Mouse (Mus musculus) adrenal gland, adult (tissue): ENCODE measurements around the gene Zswim3.
"Not testable (repeated sequence)": the region's sequence is repeated elsewhere in the genome, so short reads cannot be mapped to it uniquely, and the experiment has no call there.

Source experiments
- DNase-seq, 2 experiments: peaks; one replicate each; pipeline ENCODE4 v3.0.0; 2022 to 2023; ENCODE audit warnings: low spot score in 1 of 2; ENCODE audit not compliant: inconsistent age in 2 of 2

Zswim3 gene

DNA sequence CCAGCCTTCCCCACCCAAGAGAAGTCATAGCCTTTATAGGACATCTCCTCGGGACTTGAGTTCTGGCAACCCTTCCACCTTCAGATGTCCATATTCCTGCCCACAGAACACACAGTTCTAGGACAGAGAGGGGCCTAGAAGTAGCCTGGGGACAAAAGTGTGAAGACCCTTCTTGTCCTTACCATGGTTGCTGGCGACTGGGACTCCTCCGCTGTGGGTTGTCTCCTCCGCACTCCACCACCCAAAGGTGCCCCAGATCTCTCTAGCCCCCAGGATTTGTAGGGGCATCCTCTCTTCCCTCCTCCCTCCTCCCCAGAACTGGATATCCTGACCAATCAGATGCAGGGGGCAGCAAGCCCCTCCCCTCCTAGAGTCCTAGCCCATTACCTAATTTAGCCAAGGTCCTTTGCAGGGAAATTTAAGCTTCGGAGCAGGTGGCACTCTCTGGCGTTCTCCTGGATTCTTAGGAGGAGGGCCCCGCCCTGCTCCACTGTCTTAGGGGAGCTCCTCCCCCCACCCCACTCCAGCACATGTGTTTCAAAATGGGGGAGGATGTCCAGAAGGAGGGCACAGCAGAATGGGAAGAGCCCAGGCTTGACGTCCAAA, 25.3 kb upstream of the Zswim3 start, which contains the start of gene Tnnc2:
Gene Tnnc2 (minus strand): TSS at position 487 of the 606 bp plus-strand sequence.
- DNase-seq, result no peak

GRCm38 (mm10) chr2:164781876-164782275, 23.0 kb upstream of the Zswim3 start:
- DNase-seq, result no peak

GRCm38 (mm10) chr2:164783926-164784581, 20.8 kb upstream of the Zswim3 start:
- no peak for DNase-seq

- no peak for DNase-seq
Measured at GRCm38 (mm10) chr2:164784869-164785420, 20.0 kb upstream of the Zswim3 start.

DNA sequence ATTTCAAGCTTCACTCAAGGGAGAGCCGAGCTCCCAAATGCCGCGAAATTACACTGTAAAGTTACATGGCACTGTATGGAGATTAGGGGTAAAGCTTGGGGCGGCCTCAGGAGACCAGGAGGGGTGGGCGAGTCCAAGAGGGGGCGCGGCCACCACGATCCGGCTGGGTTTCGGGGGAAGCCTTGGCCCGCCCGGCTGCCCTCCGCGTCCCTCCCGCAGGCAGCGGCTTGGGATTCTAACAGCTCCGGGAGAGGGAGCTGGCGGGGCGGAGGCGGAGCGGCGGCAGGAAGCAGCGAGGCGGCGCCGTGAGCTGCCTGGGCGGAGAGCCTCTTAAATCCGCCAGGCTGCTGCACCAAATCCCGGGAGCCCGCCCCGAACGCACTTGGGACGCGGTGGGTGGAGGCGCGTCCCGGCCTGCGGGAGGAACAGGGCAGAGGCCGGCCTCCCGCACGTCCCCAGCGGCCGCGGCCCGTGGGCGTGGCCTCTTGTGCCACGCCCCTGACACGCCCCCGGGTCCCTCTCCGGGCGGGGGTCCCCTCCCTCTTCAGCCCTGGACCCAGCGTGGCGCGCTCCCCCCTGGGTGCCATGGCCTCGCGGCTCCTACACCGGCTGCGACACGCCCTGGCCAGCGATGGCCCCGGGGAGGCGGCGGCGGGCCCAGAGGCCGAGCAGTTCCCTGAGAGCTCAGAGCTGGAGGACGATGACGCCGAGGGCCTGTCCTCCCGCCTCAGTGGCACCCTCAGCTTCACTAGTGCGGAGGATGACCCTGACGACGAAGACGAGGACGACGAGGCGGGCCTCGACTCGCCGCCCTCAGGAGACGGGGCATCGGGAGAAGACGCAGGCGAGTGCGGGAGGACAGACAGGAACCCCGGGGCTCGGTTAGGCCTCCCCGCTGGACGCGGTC, 19.2 kb upstream of the Zswim3 start, which contains the start of gene Snx21:
Gene Snx21 (plus strand): TSS at position 343 of the 907 bp plus-strand sequence.
- DNase-seq, result peak; percentile 98

GRCm38 (mm10) chr2:164786388-164786885, 18.5 kb upstream of the Zswim3 start:
- peak in 1 of 2 experiments; percentile 53 for DNase-seq

DNA sequence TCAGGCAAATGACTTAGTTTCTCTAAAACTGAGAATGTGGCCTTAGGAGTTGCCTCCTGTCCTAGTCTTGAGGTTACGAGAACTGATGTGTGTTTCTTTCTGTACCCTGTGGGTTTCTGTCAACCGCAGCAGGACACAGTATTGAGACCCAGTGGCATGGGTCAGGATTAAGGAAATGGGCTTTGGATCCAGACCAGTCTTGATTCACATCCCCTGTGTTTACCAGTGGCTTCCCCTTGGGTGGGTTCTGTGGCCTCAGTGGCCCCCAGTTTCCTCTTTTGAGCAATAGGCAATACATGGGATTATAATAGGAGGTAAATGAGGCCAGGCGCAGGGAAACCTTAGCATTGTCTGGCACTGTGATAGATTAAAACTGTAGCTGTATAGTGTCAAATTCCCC, 17.9 kb upstream of the Zswim3 start:
- DNase-seq, result peak in 1 of 2 experiments; percentile 66

DNA sequence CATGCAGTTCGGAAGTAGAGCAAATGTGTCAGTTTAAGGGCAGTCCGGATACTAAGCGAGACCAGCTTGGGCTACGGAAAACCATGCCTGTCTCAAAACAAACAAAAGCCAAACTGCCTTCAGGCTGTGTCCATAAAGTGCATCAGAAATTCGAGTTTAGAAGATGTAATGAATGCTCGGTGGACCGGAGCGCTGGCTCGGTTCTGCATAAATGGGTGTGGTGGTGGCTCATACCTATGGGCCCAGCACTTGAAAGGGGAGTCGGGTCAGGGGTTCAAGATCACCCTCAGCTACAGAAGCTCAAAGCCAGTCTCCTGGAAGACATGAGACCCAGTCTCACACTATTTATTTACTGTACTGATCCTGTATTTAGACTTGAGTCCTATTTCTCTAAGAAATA, 17.1 kb upstream of the Zswim3 start:
- DNase-seq, result peak in 1 of 2 experiments; percentile 61

DNA sequence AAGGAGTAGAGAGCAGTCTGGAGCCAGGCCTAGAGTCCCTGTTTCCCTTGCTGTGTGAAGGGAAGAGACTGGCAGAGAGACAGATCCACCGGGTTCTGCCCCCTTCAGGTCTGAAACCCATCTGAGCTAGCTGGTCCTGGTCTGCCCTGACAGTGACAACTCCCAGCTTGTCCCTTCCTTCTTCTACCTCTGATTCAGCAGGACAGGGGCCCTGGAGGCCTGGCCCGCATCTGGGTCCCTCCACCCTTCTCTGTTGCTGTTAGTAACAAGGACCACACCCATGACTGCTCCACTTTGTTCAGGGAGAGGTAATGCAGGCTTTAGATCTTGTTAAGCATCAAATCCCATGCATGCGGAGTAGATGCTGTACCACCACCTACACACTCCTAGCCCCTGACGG, 16.5 kb upstream of the Zswim3 start:
- DNase-seq, result no peak

- peak in 1 of 2 experiments; percentile 76 for DNase-seq
Measured at GRCm38 (mm10) chr2:164790451-164790850, 14.4 kb upstream of the Zswim3 start.

DNA sequence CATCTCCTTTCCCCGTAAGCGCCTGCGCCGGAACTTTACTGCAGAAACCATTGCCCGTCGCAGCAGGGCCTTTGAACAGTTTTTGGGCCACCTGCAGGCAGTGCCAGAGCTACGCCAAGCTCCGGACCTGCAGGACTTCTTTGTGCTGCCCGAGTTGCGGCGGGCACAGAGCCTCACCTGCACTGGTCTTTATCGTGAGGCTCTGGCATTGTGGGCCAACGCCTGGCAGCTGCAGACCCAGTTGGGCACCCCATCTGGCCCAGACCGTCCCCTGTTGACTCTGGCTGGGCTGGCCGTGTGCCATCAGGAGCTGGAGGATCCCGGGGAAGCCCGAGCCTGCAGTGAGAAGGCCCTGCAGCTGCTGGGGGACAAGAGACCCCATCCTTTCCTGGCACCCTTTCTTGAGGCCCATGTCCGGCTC, 13.0 kb upstream of the Zswim3 start:
- DNase-seq, result no peak

GRCm38 (mm10) chr2:164792400-164793190, 12.3 kb upstream of the Zswim3 start:
- peak; percentile 67 to 82 for DNase-seq

GRCm38 (mm10) chr2:164793236-164793635, 11.7 kb upstream of the Zswim3 start:
- DNase-seq, result peak; percentile 81 to 90

DNA sequence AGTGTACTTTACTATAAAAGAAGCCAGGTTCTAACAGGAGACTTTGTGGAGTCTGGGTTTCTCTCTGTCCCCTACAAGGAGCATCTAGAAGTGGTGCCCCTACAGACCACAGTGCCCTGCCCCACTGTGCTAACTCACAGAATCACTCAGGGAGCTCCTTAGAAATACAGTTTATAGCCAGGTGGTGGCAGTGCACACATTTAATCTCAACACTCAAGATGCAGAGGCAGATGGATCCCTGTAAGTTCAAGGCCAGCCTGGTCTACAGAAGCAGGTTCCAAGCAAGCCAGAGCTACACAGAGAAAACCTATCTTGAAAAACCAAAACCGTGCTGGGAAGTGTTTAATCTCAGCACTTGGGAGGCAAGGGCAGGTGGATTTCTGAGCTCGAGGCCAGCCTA, 11.1 kb upstream of the Zswim3 start:
- peak in 1 of 2 experiments; percentile 69 for DNase-seq

- peak; percentile 91 to 96 for DNase-seq
Measured at GRCm38 (mm10) chr2:164794293-164794692, 10.6 kb upstream of the Zswim3 start.

GRCm38 (mm10) chr2:164795868-164796267, 9.0 kb upstream of the Zswim3 start:
- DNase-seq, result peak; percentile 51 to 71

GRCm38 (mm10) chr2:164798554-164798953, 6.3 kb upstream of the Zswim3 start:
- not testable (repeated sequence) for DNase-seq

DNA sequence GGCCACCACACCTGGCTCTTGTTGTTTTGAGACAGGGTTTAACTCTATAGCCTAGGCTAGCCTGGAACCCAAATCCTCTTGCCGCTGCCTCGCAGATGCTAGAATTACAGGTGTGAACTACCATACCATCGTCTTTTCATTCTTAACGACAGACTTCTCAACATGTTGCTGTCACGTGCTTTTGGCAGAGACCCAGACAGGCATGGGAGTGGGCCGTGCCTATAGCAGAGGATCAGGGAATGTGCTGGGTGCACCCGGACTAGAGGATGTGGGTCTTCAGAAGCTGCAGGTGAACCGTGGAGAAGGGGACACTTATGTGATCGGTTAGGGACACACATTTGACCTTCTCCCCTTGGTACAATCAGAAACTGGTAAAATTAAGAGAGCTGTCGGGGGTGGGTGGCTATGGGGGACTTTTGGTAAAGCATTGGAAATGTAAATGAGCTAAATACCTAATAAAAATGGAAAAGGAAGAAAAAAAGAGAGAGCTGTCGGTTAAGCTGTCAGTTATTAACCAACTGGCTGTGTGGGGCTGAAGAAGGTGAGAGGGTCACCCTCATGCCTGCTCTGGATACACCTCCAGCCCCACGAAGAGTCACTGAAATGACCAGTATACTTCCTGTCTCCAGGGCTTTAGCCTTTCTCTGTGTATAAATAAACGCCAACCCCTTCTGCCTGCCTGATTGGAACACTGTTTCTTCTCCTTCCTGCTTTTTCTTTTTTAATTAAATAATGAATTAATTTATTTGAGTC, 4.5 kb upstream of the Zswim3 start:
- DNase-seq, result no peak

DNA sequence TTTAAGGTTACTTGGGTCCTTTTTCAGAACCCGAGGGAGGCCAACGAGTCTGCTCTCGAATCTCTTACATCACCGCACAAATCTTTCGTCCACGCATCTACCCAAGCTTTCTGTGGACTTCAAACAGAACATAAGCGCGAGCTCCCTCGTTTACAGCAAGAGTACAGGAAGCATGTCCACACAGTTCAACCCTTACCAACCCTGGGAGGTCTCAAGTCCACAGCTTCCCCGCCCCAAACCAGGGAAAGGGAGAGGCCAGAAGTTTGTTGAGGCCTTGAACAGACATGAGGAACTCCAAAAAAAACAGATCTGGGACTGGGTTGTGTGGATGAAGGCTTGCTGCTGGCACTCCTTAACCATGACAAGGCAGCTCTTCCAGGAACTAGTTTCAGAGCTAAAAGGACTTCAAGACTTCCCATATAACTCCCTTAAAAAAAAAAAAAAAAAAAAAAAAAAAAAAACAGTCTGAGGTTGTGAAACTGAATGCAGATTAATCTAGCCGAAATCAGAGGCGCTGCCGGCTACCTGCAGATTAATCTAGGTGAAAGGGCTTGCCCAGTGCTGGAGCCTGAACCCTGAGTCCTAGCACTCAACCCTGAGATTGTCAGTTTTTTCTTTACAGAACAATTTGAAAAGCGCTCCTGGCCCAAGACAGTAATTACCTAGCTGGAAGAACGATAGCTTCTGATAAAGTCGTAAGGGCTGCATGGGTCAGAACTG, 1.5 kb upstream of the Zswim3 start:
- DNase-seq, result no peak
